ENCODE assay signal across 9 mouse cellular contexts in genomic region chr19:34551981-34552380, GRCm38 (mm10). TPM values are rescaled to one million over a fixed set of nuclear protein-coding genes. Genes with fewer than 3 reads are reported as not detected.
DNase-seq lines count a peak whose midpoint lies in the region; ATAC-seq lines count a peak whose summit lies in the region.
"Had no signal": no experiment of that assay in that cellular context is flagged by ENCODE, and none has a peak within 500 bp of the region (broad histone marks: within the 10 kb centered on the region; RNA-seq: fewer than 3 reads in every experiment).

No protein-coding gene starts in this region.

- ATAC-seq in hindbrain, embryonic 14.5 days (ENCODE audit: low FRiP score) = no peak
- ATAC-seq in hindbrain, embryonic 13.5 days (ENCODE audit: low FRiP score) = no peak
- ATAC-seq in embryonic facial prominence, embryonic 15.5 days (ENCODE audit: insufficient number of reproducible peaks, low FRiP score, low TSS enrichment, low read depth) = no peak
- ATAC-seq in lung, embryonic 16.5 days (ENCODE audit: low read depth) = no peak

- no peak for DNase-seq in hindbrain, embryonic 14.5 days (ENCODE audit: low spot score)
- DNase-seq in kidney, adult 18-20 months = peak; percentile 43
- DNase-seq in adrenal gland, postnatal 36 days = no peak
- no peak for DNase-seq in testis, postnatal 14 days (ENCODE audit: low spot score)
- DNase-seq in embryo, embryonic 10.5 days (ENCODE audit: low spot score) = no peak
- DNase-seq: cerebellum, adult 8-10 months had no signal

- H3K9ac ChIP-seq in hindbrain, embryonic 14.5 days = no peak overlapping the region
- H3K9ac ChIP-seq in hindbrain, embryonic 13.5 days = no peak overlapping the region
- no peak overlapping the region for H3K9ac ChIP-seq in embryonic facial prominence, embryonic 15.5 days
- peak overlapping the region; percentile 24; the same call in 1 of the 2 replicates for H3K9ac ChIP-seq in lung, embryonic 16.5 days (ENCODE audit: low read length)

- no peaks in the 10 kb centered on the region for H3K4me1 ChIP-seq in hindbrain, embryonic 14.5 days (replicated peaks; ENCODE audit: control insufficient read depth, insufficient read depth, low read length)
- peaks cover 9% of the 10 kb centered on the region; the same call in 1 of the 2 replicates for H3K4me1 ChIP-seq in hindbrain, embryonic 13.5 days (replicated peaks)
- peaks cover 25% of the 10 kb centered on the region for H3K4me1 ChIP-seq in embryonic facial prominence, embryonic 15.5 days
- peaks cover 21% of the 10 kb centered on the region for H3K4me1 ChIP-seq in lung, embryonic 16.5 days (replicated peaks; ENCODE audit: control insufficient read depth, insufficient read depth, low read length)

- no peaks in the 10 kb centered on the region for H3K27me3 ChIP-seq in hindbrain, embryonic 14.5 days (ENCODE audit: control insufficient read depth, insufficient read depth, low read length)
- H3K27me3 ChIP-seq in hindbrain, embryonic 13.5 days = no peaks in the 10 kb centered on the region
- no peaks in the 10 kb centered on the region for H3K27me3 ChIP-seq in embryonic facial prominence, embryonic 15.5 days
- H3K27me3 ChIP-seq in lung, embryonic 16.5 days (ENCODE audit: control insufficient read depth, insufficient read depth, low read depth, low read length) = no peaks in the 10 kb centered on the region

- 0 out of 2 replicates have a peak overlapping the region, but pooled peaks have one; percentile 6 for H3K4me2 ChIP-seq in hindbrain, embryonic 14.5 days (replicated peaks)
- H3K4me2 ChIP-seq in hindbrain, embryonic 13.5 days = no peak overlapping the region
- H3K4me2 ChIP-seq in embryonic facial prominence, embryonic 15.5 days (replicated peaks) = peak overlapping the region; percentile 29
- peak overlapping the region; percentile 44 for H3K4me2 ChIP-seq in lung, embryonic 16.5 days (ENCODE audit: low read depth, low read length)

- H3K9me3 ChIP-seq in hindbrain, embryonic 14.5 days (ENCODE audit: control insufficient read depth, low read length) = no peaks in the 10 kb centered on the region
- H3K9me3 ChIP-seq in hindbrain, embryonic 13.5 days = no peaks in the 10 kb centered on the region
- H3K9me3 ChIP-seq in embryonic facial prominence, embryonic 15.5 days (replicated peaks) = no peaks in the 10 kb centered on the region
- 0 out of 2 replicates have a peak, but pooled peaks cover 2% of the 10 kb centered on the region for H3K9me3 ChIP-seq in lung, embryonic 16.5 days (ENCODE audit: control insufficient read depth, low read length)

- no peak overlapping the region for H3K27ac ChIP-seq in hindbrain, embryonic 14.5 days
- no peak overlapping the region for H3K27ac ChIP-seq in hindbrain, embryonic 13.5 days
- H3K27ac ChIP-seq in embryonic facial prominence, embryonic 15.5 days (replicated peaks) = peak overlapping the region; percentile 72
- peak overlapping the region; percentile 77 for H3K27ac ChIP-seq in lung, embryonic 16.5 days (ENCODE audit: low read length)

- H3K36me3 ChIP-seq in hindbrain, embryonic 14.5 days (replicated peaks; ENCODE audit: control insufficient read depth, insufficient read depth) = no peaks in the 10 kb centered on the region
- no peaks in the 10 kb centered on the region for H3K36me3 ChIP-seq in hindbrain, embryonic 13.5 days
- H3K36me3 ChIP-seq in embryonic facial prominence, embryonic 15.5 days = no peaks in the 10 kb centered on the region
- no peaks in the 10 kb centered on the region for H3K36me3 ChIP-seq in lung, embryonic 16.5 days (ENCODE audit: control insufficient read depth, insufficient read depth, low read length)

- 76% methylated on average over 5 of the region's 5 CpGs for WGBS in hindbrain, embryonic 14.5 days
- 72% methylated on average over 5 of the region's 5 CpGs for WGBS in hindbrain, embryonic 13.5 days
- WGBS in embryonic facial prominence, embryonic 15.5 days = 35% methylated on average over 5 of the region's 5 CpGs
- WGBS in lung, embryonic 16.5 days = 30% methylated on average over 5 of the region's 5 CpGs

- no peak overlapping the region for H3K4me3 ChIP-seq in hindbrain, embryonic 14.5 days (replicated peaks; ENCODE audit: low read length)
- no peak overlapping the region for H3K4me3 ChIP-seq in hindbrain, embryonic 13.5 days
- H3K4me3 ChIP-seq in embryonic facial prominence, embryonic 15.5 days (replicated peaks) = peak overlapping the region; percentile 19; the same call in 1 of the 2 replicates
- H3K4me3 ChIP-seq in lung, embryonic 16.5 days (ENCODE audit: low read length) = peak overlapping the region; percentile 22

RNA-seq across cellular contexts. Expression of gene Ifit2, which starts 1.5 kb away (rescaled TPM):
- 5.8 and 8.1 TPM in 2 replicates for polyA plus RNA-seq in hindbrain, embryonic 14.5 days (2014; fragmentation: Nextera tagmentation; extraction: Ambion mirVana)
- 2.7 and 3.8 TPM in 2 replicates for polyA plus RNA-seq in hindbrain, embryonic 13.5 days (2015; fragmentation: Nextera tagmentation; extraction: Ambion mirVana)
- 10.0 and 11.4 TPM in 2 replicates for polyA plus RNA-seq in embryonic facial prominence, embryonic 15.5 days (2015; fragmentation: Nextera tagmentation; extraction: Ambion mirVana)
- 10.7 and 13.0 TPM in 2 replicates for polyA plus RNA-seq in lung, embryonic 16.5 days (2015; fragmentation: Nextera tagmentation; extraction: Ambion mirVana)
- total RNA-seq in adrenal gland, postnatal 36 days (2021) = 1 to 10 TPM; 4.1 to 5.8 TPM

RNA-seq across cellular contexts. Expression of gene Lipa, which starts 24.7 kb away (rescaled TPM):
- 28.6 and 30.3 TPM in 2 replicates for polyA plus RNA-seq in hindbrain, embryonic 14.5 days (2014; fragmentation: Nextera tagmentation; extraction: Ambion mirVana)
- polyA plus RNA-seq in hindbrain, embryonic 13.5 days (2015; fragmentation: Nextera tagmentation; extraction: Ambion mirVana) = 23.4 and 24.4 TPM in 2 replicates
- polyA plus RNA-seq in embryonic facial prominence, embryonic 15.5 days (2015; fragmentation: Nextera tagmentation; extraction: Ambion mirVana) = 43.1 and 44.0 TPM in 2 replicates
- polyA plus RNA-seq in lung, embryonic 16.5 days (2015; fragmentation: Nextera tagmentation; extraction: Ambion mirVana) = 52.6 and 53.5 TPM in 2 replicates
- 100 to 1,000 TPM in 1 of 2 experiments, 10 to 100 TPM in 1; 87.3 to 203 TPM for total RNA-seq in adrenal gland, postnatal 36 days (2021)

RNA-seq across cellular contexts. Expression of gene Ifit3, which starts 31.4 kb away (rescaled TPM):
- 0.80 and 1.1 TPM in 2 replicates for polyA plus RNA-seq in hindbrain, embryonic 14.5 days (2014; fragmentation: Nextera tagmentation; extraction: Ambion mirVana)
- 0.78 and 0.88 TPM in 2 replicates for polyA plus RNA-seq in hindbrain, embryonic 13.5 days (2015; fragmentation: Nextera tagmentation; extraction: Ambion mirVana)
- polyA plus RNA-seq in embryonic facial prominence, embryonic 15.5 days (2015; fragmentation: Nextera tagmentation; extraction: Ambion mirVana) = 1.8 and 2.1 TPM in 2 replicates
- polyA plus RNA-seq in lung, embryonic 16.5 days (2015; fragmentation: Nextera tagmentation; extraction: Ambion mirVana) = 0.70 and 0.97 TPM in 2 replicates
- total RNA-seq in adrenal gland, postnatal 36 days (2021) = 10 to 100 TPM; 10.9 to 13.1 TPM

RNA-seq across cellular contexts. Expression of gene Ifit1bl1, which starts 49.8 kb away (rescaled TPM):
- polyA plus RNA-seq in hindbrain, embryonic 14.5 days (2014; fragmentation: Nextera tagmentation; extraction: Ambion mirVana) = 1.4 and 1.7 TPM in 2 replicates
- polyA plus RNA-seq in hindbrain, embryonic 13.5 days (2015; fragmentation: Nextera tagmentation; extraction: Ambion mirVana) = 0.60 and 1.00 TPM in 2 replicates
- polyA plus RNA-seq in embryonic facial prominence, embryonic 15.5 days (2015; fragmentation: Nextera tagmentation; extraction: Ambion mirVana) = 0.95 and 1.3 TPM in 2 replicates
- polyA plus RNA-seq in lung, embryonic 16.5 days (2015; fragmentation: Nextera tagmentation; extraction: Ambion mirVana) = 0.70 and 0.72 TPM in 2 replicates
- under 1 TPM; 0.40 to 0.92 TPM for total RNA-seq in adrenal gland, postnatal 36 days (2021)

RNA-seq across cellular contexts. Expression of gene Ifit3b, which starts 55.8 kb away (rescaled TPM):
- polyA plus RNA-seq in hindbrain, embryonic 14.5 days (2014; fragmentation: Nextera tagmentation; extraction: Ambion mirVana) = 0.21 and 0.52 TPM in 2 replicates
- 0.14 and 0.27 TPM in 2 replicates for polyA plus RNA-seq in hindbrain, embryonic 13.5 days (2015; fragmentation: Nextera tagmentation; extraction: Ambion mirVana)
- polyA plus RNA-seq in embryonic facial prominence, embryonic 15.5 days (2015; fragmentation: Nextera tagmentation; extraction: Ambion mirVana) = 0.52 and 0.58 TPM in 2 replicates
- polyA plus RNA-seq in lung, embryonic 16.5 days (2015; fragmentation: Nextera tagmentation; extraction: Ambion mirVana) = 0.25 TPM in 1 of 2 replicates, not detected in the other
- total RNA-seq in adrenal gland, postnatal 36 days (2021) = 1 to 10 TPM; 3.5 to 3.7 TPM

Comparison
In these comparisons a context has a peak if more than half of its experiments do, and no peak if none do; other contexts are left out.
1. H3K27ac ChIP-seq: peak in embryonic facial prominence, embryonic 15.5 days (single experiment) and lung, embryonic 16.5 days (single experiment); none in hindbrain, embryonic 14.5 days (single experiment) and hindbrain, embryonic 13.5 days (single experiment).
2. H3K4me3 ChIP-seq: peak in embryonic facial prominence, embryonic 15.5 days (single experiment) and lung, embryonic 16.5 days (single experiment); none in hindbrain, embryonic 14.5 days (single experiment) and hindbrain, embryonic 13.5 days (single experiment).